ENCODE assay signal across 8 mouse cellular contexts in genomic region chr11:30405581-30405980, GRCm38 (mm10).
DNase-seq lines count a peak whose midpoint lies in the region; ATAC-seq lines count a peak whose summit lies in the region.

No protein-coding gene starts in this region.

- no peaks in the 10 kb centered on the region for H3K27me3 ChIP-seq in embryonic facial prominence, embryonic 11.5 days (ENCODE audit: control insufficient read depth, insufficient read depth, low read length)
- H3K27me3 ChIP-seq in heart, embryonic 16.5 days (ENCODE audit: control insufficient read depth, insufficient read depth, low read length) = no peaks in the 10 kb centered on the region

- no peaks in the 10 kb centered on the region for H3K4me1 ChIP-seq in embryonic facial prominence, embryonic 11.5 days (ENCODE audit: control insufficient read depth, insufficient read depth, low read length)
- H3K4me1 ChIP-seq in heart, embryonic 16.5 days (ENCODE audit: control insufficient read depth, insufficient read depth, low read length) = peaks cover 13% of the 10 kb centered on the region

- WGBS in embryonic facial prominence, embryonic 11.5 days = 26% methylated on average over 2 of the region's 2 CpGs
- WGBS in heart, embryonic 16.5 days = 25% methylated on average over 2 of the region's 2 CpGs

- no peak overlapping the region for H3K27ac ChIP-seq in embryonic facial prominence, embryonic 11.5 days (replicated peaks; ENCODE audit: low read depth, low read length)
- peak overlapping the region; percentile 62 for H3K27ac ChIP-seq in heart, embryonic 16.5 days (ENCODE audit: low read length)

- no peaks in the 10 kb centered on the region for H3K36me3 ChIP-seq in embryonic facial prominence, embryonic 11.5 days (replicated peaks; ENCODE audit: control insufficient read depth, insufficient read depth, low read depth, low read length)
- no peaks in the 10 kb centered on the region for H3K36me3 ChIP-seq in heart, embryonic 16.5 days (ENCODE audit: control insufficient read depth, insufficient read depth)

- no peak overlapping the region for H3K4me2 ChIP-seq in embryonic facial prominence, embryonic 11.5 days (ENCODE audit: low read depth, low read length)
- H3K4me2 ChIP-seq in heart, embryonic 16.5 days (ENCODE audit: low read depth, low read length) = no peak overlapping the region

- H3K4me3 ChIP-seq in embryonic facial prominence, embryonic 11.5 days (ENCODE audit: low read depth, low read length) = no peak overlapping the region
- no peak overlapping the region for H3K4me3 ChIP-seq in heart, embryonic 16.5 days (ENCODE audit: low read length)

- peak; percentile 14 for DNase-seq in right cerebral cortex, postnatal 14 days
- DNase-seq in right cerebral cortex, postnatal 36 days (ENCODE audit: low spot score in 2 of 2) = no peak
- DNase-seq in embryonic facial prominence, embryonic 11.5 days (ENCODE audit: low spot score) = peak; percentile 2
- peak; percentile 83 for DNase-seq in lung, postnatal 10 days
- DNase-seq in thymus, adult 18-20 months = no peak
- no peak for DNase-seq in natural killer cell, adult 2 months (ENCODE audit: low spot score in 2 of 2)

- H3K9me3 ChIP-seq in embryonic facial prominence, embryonic 11.5 days (replicated peaks; ENCODE audit: control insufficient read depth, low read length) = no peaks in the 10 kb centered on the region
- H3K9me3 ChIP-seq in heart, embryonic 16.5 days (replicated peaks; ENCODE audit: control insufficient read depth, low read length) = no peaks in the 10 kb centered on the region

- no peak overlapping the region for H3K9ac ChIP-seq in embryonic facial prominence, embryonic 11.5 days (replicated peaks; ENCODE audit: low read length)
- peak overlapping the region; percentile 15; the same call in 1 of the 2 replicates for H3K9ac ChIP-seq in heart, embryonic 16.5 days (ENCODE audit: low read length)

- ATAC-seq in embryonic facial prominence, embryonic 11.5 days (replicated peaks; ENCODE audit: insufficient number of reproducible peaks, low FRiP score, low TSS enrichment, low read depth) = no peak
- peak; percentile 52 for ATAC-seq in heart, embryonic 16.5 days (replicated peaks; ENCODE audit: extremely low read depth, insufficient read depth, low FRiP score)
- ATAC-seq in monocyte, adult 5-6 weeks (replicated peaks; ENCODE audit: insufficient number of reproducible peaks, low FRiP score, low TSS enrichment, poor library complexity, severe bottlenecking) = no peak

Comparison
In these comparisons a context has a peak if more than half of its experiments do, and no peak if none do; other contexts are left out.
1. DNase-seq: peak in right cerebral cortex, postnatal 14 days (single experiment), embryonic facial prominence, embryonic 11.5 days (single experiment) and lung, postnatal 10 days (single experiment); none in right cerebral cortex, postnatal 36 days (0 of 2), thymus, adult 18-20 months (0 of 2) and natural killer cell, adult 2 months (0 of 2).